Mouse (Mus musculus) midbrain, embryonic 12.5 days (tissue): ENCODE results near the gene Pou3f3. TPM values are rescaled to one million over a fixed set of nuclear protein-coding genes. Genes with fewer than 3 reads are reported as not detected.

Experiments
- ATAC-seq: fragments of 200-750 bp; cut with Nextera tagmentation; 2 replicates; pipeline ENCODE4 v1.8.0; 2017; ENCODE audit warnings: low read depth, moderate TSS enrichment, moderate library complexity; ENCODE audit not compliant: low FRiP score
- H3K27ac ChIP-seq: fragments of 300-500 bp; sonication (generic); replicated peaks from 2 replicates; pipeline ENCODE4 v1.5.1; 2016; ENCODE audit warnings: mild to moderate bottlenecking
- H3K27me3 ChIP-seq: fragments of 300-500 bp; sonication (generic); 2 replicates; pipeline ENCODE4 v1.6.1; 2016; ENCODE audit warnings: mild to moderate bottlenecking
- H3K36me3 ChIP-seq: fragments of 300-500 bp; sonication (generic); 2 replicates; pipeline ENCODE4 v1.6.1; 2016
- H3K4me1 ChIP-seq: fragments of 300-500 bp; sonication (generic); 2 replicates; pipeline ENCODE4 v1.6.1; 2016
- H3K4me2 ChIP-seq: fragments of 300-500 bp; sonication (generic); replicated peaks from 2 replicates; pipeline ENCODE4 v1.6.1; 2016; ENCODE audit warnings: mild to moderate bottlenecking, moderate library complexity
- H3K4me3 ChIP-seq: fragments of 300-500 bp; sonication (generic); 2 replicates; pipeline ENCODE4 v1.5.1; 2016; ENCODE audit warnings: mild to moderate bottlenecking
- H3K9ac ChIP-seq: fragments of 300-500 bp; sonication (generic); replicated peaks from 2 replicates; pipeline ENCODE4 v1.6.1; 2016; ENCODE audit warnings: mild to moderate bottlenecking, moderate library complexity
- H3K9me3 ChIP-seq: fragments of 300-500 bp; sonication (generic); 2 replicates; pipeline ENCODE4 v1.6.1; 2016; ENCODE audit warnings: mild to moderate bottlenecking
- WGBS: fragments of 180-500 bp; shearing (Covaris S2); methylation state at CpG from one replicate; pipeline ENCODE4 v1.1.7; 2016; 5-methylcytosine and 5-hydroxymethylcytosine counted together
- polyA plus RNA-seq: library from polyadenylated mRNA; unstranded; fragments of >200 nt; fragmentation: Nextera tagmentation; extraction: Ambion mirVana; gene quantifications from 2 replicates; pipeline ENCODE4 v1.2.1, GENCODE M21; 2016

Pou3f3 gene
- polyA plus RNA-seq, 1 experiment from 2014 or later, result 37.6 TPM

DNA sequence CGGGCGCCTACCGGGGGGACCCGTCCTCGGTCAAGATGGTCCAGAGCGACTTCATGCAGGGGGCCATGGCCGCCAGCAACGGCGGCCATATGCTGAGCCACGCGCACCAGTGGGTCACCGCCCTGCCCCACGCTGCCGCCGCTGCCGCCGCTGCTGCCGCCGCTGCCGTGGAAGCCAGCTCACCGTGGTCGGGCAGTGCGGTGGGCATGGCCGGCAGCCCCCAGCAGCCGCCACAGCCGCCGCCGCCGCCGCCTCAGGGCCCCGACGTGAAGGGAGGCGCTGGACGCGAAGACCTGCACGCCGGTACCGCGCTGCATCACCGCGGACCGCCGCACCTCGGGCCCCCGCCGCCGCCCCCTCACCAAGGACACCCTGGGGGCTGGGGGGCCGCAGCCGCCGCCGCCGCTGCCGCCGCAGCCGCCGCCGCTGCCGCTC, 1.8 kb downstream of the Pou3f3 start:
- under 1% methylated on average over 49 of the region's 58 CpGs for WGBS
- Histone ChIP-seq H3K9ac (peak overlapping the region; percentile 100), H3K36me3 (peaks cover 25% of the 10 kb centered on the region), H3K9me3 (no peaks in the 10 kb centered on the region), H3K27me3 (no peaks in the 10 kb centered on the region), H3K27ac (peak overlapping the region; percentile 100), H3K4me1 (peaks cover 8% of the 10 kb centered on the region; the same call in 1 of the 2 replicates), H3K4me2 (peak overlapping the region; percentile 97), H3K4me3 (peak overlapping the region; percentile 99)
- no peak for ATAC-seq

DNA sequence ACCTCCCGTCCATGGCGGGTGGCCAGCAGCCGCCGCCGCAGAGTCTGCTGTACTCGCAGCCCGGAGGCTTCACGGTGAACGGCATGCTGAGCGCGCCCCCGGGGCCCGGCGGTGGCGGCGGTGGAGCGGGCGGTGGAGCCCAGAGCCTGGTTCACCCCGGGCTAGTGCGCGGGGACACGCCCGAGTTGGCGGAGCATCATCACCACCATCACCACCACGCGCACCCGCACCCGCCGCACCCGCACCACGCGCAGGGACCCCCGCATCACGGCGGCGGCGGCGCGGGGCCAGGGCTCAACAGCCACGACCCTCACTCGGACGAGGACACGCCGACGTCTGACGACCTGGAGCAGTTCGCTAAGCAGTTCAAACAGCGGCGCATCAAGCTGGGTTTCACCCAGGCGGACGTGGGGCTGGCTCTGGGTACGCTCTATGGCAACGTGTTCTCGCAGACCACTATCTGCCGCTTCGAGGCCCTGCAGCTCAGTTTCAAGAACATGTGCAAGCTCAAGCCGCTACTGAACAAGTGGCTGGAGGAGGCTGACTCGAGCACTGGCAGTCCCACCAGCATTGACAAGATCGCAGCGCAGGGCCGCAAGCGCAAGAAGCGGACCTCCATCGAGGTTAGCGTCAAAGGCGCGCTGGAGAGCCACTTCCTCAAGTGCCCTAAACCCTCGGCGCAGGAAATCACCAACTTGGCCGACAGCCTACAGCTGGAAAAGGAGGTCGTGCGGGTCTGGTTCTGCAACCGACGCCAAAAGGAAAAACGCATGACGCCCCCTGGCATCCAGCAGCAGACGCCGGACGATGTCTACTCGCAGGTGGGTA, 2.4 kb downstream of the Pou3f3 start:
- no peak for ATAC-seq
- Histone ChIP-seq H3K27me3 (no peaks in the 10 kb centered on the region), H3K4me2 (peak overlapping the region; percentile 97), H3K27ac (peak overlapping the region; percentile 100), H3K36me3 (peaks cover 25% of the 10 kb centered on the region), H3K4me1 (peaks cover 11% of the 10 kb centered on the region), H3K9ac (peak overlapping the region; percentile 100), H3K9me3 (no peaks in the 10 kb centered on the region), H3K4me3 (peak overlapping the region; percentile 99)
- under 1% methylated on average over 80 of the region's 80 CpGs for WGBS

DNA sequence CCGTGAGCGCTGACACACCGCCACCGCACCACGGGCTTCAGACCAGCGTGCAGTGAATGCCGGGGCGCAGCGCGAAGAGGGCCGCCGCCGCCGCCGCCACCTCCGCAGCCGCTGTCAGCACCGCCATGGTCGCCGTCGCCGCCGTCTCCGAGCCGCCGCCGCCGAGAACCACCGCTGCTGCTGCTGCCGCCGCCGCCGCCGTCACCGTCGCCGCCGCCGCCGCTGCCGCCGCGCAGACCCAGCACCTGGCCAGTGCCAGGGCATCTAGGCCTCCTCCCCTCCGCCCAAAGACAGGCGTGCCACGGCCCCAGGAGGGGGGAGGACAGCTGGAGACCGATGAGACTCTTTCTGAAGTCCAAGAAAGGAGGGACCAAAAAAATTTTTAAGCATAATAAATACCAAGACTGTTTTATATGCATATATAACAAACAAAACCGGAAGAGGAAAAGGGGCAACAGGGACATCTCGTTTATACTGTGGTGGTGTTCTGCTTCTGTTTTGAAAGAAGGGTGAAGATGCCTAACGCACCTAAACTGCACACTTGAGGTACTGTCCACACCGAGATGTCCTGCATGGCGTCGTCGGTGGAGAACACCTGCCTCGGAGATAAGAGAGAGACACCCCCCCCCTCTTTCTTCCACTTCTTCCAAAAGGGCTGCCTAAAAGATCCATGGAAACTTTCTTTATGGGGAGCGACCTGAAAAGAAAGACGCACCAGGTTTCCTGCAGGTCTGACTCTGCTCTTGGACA, 3.2 kb downstream of the Pou3f3 start:
- under 1% methylated on average over 23 of the region's 57 CpGs for WGBS
- Histone ChIP-seq H3K9ac (peak overlapping the region; percentile 100), H3K36me3 (peaks cover 25% of the 10 kb centered on the region), H3K27me3 (no peaks in the 10 kb centered on the region), H3K4me3 (peak overlapping the region; percentile 99), H3K9me3 (no peaks in the 10 kb centered on the region), H3K4me2 (peak overlapping the region; percentile 97), H3K27ac (peak overlapping the region; percentile 100), H3K4me1 (peaks cover 18% of the 10 kb centered on the region)
- ATAC-seq, result no peak

DNA sequence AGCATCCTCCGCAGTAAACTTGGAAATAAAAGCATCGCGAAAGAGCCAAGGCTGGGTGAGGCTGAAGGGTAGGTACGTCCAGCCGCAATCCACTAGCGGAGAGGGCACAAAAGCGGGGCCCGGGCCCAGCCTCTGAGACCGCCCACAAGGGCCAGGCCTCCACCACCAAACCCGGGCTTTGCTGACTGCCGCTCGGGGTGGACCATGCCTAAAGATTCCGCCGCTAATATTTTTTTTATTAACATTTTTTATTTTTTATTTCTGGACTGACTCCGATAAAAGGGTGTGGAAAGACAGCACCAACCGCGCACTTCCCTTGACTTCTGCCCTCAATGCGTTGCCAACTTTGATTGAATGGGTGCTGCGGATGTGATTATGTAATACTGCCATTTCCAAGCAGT, 3.9 kb downstream of the Pou3f3 start:
- peaks cover 26% of the 10 kb centered on the region for H3K4me1 ChIP-seq
- no peaks in the 10 kb centered on the region for H3K27me3 ChIP-seq
- H3K9me3 ChIP-seq, result no peaks in the 10 kb centered on the region
- WGBS, result under 1% methylated on average over 19 of the region's 19 CpGs
- H3K36me3 ChIP-seq, result peaks cover 25% of the 10 kb centered on the region
- peak overlapping the region; percentile 97 for H3K4me2 ChIP-seq
- H3K27ac ChIP-seq, result peak overlapping the region; percentile 100
- peak overlapping the region; percentile 100 for H3K9ac ChIP-seq
- peak overlapping the region; percentile 99 for H3K4me3 ChIP-seq
- no peak for ATAC-seq

DNA sequence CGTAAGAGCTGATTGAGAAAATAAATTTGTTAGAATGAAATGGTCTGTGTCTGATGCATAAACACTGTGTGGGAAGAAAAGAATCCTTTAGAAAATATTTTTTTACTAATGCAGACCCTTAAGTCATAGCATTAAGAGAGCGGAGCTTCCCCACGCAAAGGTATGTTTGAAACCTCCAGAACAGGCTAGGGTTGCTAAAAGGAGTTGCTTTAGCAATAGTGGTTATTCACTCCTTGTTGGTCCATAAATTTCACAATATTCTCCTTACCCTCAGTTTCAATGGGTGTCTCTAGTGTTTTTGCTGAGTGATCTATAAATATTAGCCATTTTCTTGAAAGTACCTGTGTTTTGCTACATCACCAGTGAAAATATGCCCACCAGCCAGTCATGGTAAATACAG, 4.6 kb downstream of the Pou3f3 start:
- Histone ChIP-seq H3K36me3 (peaks cover 25% of the 10 kb centered on the region), H3K9ac (peak overlapping the region; percentile 82), H3K4me3 (peak overlapping the region; percentile 99), H3K27ac (peak overlapping the region; percentile 68; the same call in 1 of the 2 replicates), H3K4me2 (peak overlapping the region; percentile 97), H3K4me1 (peaks cover 31% of the 10 kb centered on the region), H3K27me3 (no peaks in the 10 kb centered on the region), H3K9me3 (no peaks in the 10 kb centered on the region)
- ATAC-seq, result no peak
- 8% methylated on average over 3 of the region's 3 CpGs for WGBS

DNA sequence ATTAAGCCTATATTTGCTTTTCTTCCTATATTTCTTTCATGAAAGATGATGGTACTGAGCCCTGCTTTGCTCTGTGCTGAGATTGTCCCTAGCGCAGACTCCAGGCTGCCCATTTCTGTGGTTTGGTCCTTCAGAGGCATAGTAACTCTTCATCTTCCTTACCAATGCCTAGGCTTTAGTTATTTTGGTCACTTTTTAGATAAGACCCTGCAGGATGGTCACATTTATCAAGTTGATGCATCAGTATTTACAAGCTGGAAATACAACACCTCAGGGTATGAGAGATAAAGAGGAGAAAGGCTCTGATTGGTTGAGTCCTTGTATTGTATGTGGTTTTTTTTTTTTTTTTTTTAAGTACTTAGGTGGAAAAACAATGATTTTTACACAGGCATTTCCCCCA, 5.2 kb downstream of the Pou3f3 start:
- H3K4me2 ChIP-seq, result peak overlapping the region; percentile 97
- ATAC-seq, result no peak
- peak overlapping the region; percentile 82 for H3K9ac ChIP-seq
- 14% methylated on average over 1 of the region's 1 CpGs for WGBS
- H3K4me3 ChIP-seq, result peak overlapping the region; percentile 99
- no peaks in the 10 kb centered on the region for H3K9me3 ChIP-seq
- H3K27ac ChIP-seq, result peak overlapping the region; percentile 63; the same call in 1 of the 2 replicates
- H3K36me3 ChIP-seq, result peaks cover 25% of the 10 kb centered on the region
- H3K4me1 ChIP-seq, result peaks cover 38% of the 10 kb centered on the region
- H3K27me3 ChIP-seq, result no peaks in the 10 kb centered on the region

DNA sequence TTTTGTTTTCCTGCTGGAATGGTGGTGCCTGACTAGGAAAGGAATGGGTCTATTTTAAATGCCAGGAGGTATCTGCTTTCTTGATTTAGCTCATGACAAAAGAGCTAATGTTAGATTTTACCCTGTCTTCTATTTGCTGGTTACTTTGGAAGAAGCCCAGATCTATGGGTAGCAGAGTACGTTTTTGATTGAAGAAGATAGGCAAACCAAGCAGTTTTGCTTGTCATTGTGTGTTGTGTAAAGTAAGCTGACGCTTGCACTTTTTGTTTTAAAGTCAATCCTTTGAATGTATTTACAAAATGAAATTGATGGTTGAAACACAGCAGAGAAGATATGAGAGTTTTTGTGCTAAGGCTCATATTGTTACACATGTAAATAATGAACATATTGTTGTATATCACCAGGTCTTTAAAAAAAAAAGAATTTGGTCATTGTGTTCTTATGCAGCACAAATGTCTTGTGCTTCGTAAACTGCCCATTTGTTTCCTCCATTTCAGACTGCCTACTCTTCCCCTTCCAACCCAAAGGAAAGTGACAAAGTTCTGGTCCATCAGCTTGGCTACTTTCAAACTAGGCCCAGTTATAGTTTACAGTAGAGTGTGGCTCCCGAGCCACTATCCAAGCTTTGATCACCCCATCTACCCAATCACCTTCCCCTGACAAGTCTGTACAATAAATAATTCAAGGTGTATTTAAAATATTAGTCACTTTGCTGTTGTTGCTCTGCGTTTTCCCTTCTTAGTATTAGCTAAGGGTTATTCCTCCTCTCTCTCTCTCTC, 6.5 kb downstream of the Pou3f3 start:
- peaks cover 46% of the 10 kb centered on the region for H3K4me1 ChIP-seq
- no peaks in the 10 kb centered on the region for H3K9me3 ChIP-seq
- 8% methylated on average over 5 of the region's 5 CpGs for WGBS
- ATAC-seq, result no peak
- H3K9ac ChIP-seq, result peak overlapping the region; percentile 82
- peak overlapping the region; percentile 71 for H3K27ac ChIP-seq
- peaks cover 25% of the 10 kb centered on the region for H3K36me3 ChIP-seq
- peak overlapping the region; percentile 97 for H3K4me2 ChIP-seq
- H3K27me3 ChIP-seq, result no peaks in the 10 kb centered on the region
- H3K4me3 ChIP-seq, result peak overlapping the region; percentile 99

DNA sequence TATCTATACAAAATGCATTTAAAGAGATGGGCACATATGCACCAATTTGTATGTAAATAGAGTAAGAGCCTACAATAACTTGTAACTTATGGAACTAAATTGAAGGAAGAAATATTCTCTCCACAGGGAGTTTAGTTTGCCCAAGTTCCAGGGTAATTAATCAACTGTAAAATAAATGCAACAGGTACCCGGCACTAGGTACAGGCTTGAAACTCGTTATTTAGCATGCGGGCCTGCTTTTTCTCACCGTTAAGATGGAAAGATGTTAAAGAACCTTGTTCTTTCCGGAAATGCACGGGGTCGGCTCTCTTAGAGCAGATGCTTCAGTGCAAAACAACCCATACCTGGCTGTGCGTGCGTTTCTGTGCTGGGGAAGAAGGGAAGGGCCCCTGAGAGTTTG, 7.4 kb downstream of the Pou3f3 start:
- Histone ChIP-seq H3K4me1 (peaks cover 56% of the 10 kb centered on the region), H3K36me3 (peaks cover 20% of the 10 kb centered on the region), H3K27ac (peak overlapping the region; percentile 93), H3K9ac (peak overlapping the region; percentile 70), H3K4me3 (peak overlapping the region; percentile 41), H3K27me3 (no peaks in the 10 kb centered on the region), H3K9me3 (no peaks in the 10 kb centered on the region), H3K4me2 (peak overlapping the region; percentile 78)
- no peak for ATAC-seq
- WGBS, result 2% methylated on average over 9 of the region's 9 CpGs

DNA sequence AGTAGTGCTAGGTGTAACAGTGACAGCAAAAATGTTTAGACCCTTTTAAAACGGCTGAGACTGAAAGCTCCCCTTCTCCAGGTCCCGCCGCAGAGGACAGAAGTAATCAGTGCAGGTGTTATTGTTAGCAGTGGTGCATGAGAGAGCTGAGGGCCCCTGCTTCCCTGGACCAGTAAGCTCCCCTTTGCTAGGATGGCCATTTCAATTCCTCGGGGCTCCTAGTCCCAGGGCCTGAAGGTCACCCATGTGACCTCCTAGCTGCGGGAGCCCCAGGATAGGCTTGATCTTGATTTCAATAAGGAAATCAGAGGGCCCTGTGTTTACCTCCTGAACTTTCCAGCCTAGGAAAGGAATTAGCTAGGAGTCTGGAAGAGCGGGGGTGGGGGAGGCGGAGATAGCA, 7.9 kb downstream of the Pou3f3 start:
- Histone ChIP-seq H3K4me2 (peak overlapping the region; percentile 78), H3K4me1 (peaks cover 60% of the 10 kb centered on the region), H3K9ac (peak overlapping the region; percentile 70), H3K27ac (peak overlapping the region; percentile 93), H3K36me3 (peaks cover 16% of the 10 kb centered on the region), H3K4me3 (peak overlapping the region; percentile 41), H3K27me3 (no peaks in the 10 kb centered on the region), H3K9me3 (no peaks in the 10 kb centered on the region)
- 1% methylated on average over 7 of the region's 7 CpGs for WGBS
- peak; percentile 25; the same call in 1 of the 2 replicates for ATAC-seq

DNA sequence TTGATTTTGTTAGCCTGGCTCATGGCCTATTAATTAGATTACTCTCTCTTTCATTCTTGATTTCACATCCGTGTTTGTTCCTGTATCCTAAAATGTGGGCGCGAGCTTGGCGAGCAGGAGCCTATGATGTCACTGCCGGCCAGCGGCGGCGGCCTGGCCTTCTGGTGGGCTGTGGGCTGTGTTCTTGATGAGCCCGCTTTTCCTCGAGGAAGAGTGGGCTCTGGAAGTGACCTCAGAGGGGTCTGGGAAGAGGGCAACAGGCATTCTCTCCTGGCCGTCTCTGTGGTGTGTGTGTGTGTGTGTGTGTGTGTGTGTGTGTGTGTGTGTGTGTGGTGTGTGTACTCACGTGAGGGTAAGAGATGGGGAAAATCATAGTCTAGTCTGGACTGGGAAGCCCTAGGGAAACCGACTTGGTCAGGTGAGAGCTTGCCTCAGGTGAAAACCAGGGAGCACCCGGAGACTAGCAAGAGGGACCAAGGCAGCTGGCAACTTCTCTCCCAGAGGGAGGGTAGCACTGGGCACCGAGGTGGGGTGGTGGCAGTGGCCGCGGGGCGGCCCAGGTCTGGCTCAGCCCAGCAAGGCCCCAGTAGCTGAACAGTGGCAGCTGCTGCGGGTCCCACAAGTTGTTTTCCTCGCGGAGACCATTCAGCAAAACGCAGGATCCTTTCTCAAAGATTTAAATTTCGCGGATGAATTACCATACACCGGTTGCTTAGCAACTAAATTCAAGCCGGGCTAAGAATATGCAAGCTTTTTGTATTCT, 8.5 kb downstream of the Pou3f3 start:
- Histone ChIP-seq H3K27me3 (peaks cover 1% of the 10 kb centered on the region; the same call in 1 of the 2 replicates), H3K27ac (peak overlapping the region; percentile 93), H3K4me3 (peak overlapping the region; percentile 41), H3K9ac (peak overlapping the region; percentile 70), H3K4me2 (peak overlapping the region; percentile 78), H3K36me3 (peaks cover 10% of the 10 kb centered on the region), H3K4me1 (peaks cover 66% of the 10 kb centered on the region), H3K9me3 (no peaks in the 10 kb centered on the region)
- ATAC-seq, result peak; percentile 90
- under 1% methylated on average over 26 of the region's 26 CpGs for whole genome bisulfite sequencing
